Mouse (Mus musculus): ENCODE measurements around the gene Ntn5.
A peak's percentile ranks its signal among the peaks of the same experiment; 100 is the strongest.

Ntn5 gene

DNA sequence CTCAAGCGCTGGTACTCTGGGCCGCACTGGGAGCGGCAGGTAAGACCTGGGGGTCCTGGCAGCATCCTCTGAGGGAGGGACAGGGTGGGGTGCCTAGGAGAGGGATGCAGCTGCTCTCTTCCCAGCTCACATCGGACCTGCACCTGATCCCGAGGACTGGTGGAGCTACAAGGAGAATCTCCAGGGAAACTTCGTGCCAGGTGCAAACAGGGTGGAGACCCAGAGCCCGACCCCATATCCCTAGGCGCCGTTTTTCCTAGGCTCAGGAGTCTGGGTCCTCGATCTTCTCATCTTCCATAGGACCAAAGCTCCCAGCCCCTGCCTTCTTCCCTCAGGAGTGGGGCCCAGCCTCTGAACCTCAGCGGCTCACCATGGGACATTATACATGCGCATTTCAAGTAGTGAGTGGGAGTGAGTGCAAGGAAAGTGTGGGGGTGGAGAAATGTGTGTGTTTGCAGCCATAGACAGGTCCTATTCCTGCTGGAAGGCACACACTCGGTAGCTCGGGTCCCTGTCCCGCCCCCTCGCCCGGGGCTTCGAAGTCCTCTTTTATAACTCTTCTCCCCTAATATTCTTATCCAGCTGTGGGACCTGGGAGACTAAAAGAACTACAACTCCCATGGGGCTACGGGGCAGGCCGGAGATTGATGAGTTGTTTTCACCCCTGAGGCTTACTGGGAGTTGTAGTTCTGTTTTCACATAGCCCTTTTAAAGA lies 16.6 kb downstream of the Ntn5 start:
- DNase-seq, result peak; percentile 87

DNA sequence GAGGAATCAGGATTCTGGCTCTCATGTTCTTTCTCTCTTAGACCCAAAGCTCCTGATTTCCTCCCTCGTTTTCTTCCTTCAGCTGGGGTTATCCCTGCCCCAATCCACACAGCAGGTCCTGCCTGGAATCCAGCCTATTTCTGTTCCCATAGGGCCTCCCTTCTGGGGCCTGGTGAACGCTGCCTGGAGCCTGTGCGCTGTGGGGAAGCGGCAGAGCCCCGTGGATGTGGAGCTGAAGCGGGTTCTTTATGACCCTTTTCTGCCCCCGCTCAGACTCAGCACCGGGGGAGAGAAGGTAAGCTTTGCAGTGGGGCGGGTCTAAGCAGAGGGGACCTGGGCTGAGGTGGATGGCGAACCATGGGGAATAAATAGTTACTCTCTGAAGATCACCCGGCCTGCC lies 17.2 kb downstream of the Ntn5 start:
- DNase-seq, result no peak

DNA sequence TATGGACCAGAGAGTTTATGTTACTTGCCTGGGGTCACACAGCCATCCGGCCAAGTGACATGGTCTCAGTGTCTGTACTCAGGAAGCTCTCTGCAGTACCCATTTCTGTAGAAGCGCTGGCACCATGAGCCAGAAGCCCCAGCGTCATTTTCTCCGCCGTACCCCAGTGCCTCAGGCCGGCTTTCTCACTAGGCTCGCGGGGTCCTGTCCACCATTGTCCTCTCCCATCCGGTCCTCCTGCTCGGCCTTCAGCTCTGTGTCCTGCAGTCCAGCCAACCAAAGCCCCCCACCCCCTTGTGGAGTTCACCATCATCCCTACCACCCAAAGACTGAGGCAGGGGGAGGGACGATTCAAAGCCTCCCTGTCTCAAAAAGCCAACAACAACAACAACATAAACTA lies 17.8 kb downstream of the Ntn5 start:
- DNase-seq, result no peak

DNA sequence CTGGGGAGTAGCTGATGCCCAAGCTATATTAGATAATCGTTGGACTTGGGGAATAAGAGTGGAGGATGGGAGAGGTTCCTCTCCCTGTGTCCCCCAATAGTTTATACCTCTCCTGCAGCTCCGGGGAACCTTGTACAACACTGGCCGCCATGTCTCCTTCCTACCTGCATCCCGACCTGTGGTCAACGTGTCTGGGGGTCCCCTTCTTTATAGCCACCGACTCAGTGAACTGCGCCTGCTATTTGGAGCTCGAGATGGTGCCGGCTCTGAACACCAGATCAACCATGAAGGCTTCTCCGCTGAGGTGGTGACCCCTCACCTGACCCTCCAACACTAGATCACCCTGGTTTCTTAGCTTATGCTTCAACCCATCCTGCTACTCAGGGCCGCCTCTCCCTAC lies 18.5 kb downstream of the Ntn5 start:
- DNase-seq, result no peak

DNA sequence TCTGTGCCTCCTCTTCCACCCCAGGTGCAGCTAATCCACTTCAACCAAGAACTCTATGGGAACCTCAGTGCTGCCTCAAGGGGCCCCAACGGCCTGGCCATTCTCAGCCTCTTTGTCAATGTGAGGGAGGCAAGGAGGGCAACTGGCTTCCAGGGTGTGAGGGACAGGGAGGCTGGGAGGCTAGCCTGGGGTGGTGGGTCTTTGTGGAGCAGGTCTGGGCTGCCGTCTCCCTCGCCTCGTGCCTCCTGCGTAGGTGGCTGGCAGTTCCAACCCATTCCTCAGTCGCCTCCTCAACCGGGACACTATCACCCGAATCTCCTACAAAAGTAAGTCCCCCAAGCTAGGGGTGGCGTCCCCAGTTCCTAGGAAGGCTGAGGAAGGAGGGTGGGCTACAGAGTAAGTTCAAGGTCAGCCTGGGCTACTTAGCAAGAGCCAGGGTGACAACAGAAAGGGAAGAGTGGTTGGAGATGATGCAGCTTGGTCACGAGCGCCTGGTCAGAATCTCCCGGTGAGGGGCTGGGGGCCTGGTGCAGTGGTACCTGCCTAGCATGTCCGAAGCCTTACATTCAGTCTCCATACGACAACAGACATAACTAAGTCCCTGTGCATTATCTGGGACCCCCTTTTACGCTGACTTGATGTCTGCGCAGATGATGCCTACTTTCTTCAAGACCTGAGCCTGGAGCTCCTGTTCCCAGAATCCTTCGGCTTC lies 19.1 kb downstream of the Ntn5 start:
- DNase-seq, result no peak

DNA sequence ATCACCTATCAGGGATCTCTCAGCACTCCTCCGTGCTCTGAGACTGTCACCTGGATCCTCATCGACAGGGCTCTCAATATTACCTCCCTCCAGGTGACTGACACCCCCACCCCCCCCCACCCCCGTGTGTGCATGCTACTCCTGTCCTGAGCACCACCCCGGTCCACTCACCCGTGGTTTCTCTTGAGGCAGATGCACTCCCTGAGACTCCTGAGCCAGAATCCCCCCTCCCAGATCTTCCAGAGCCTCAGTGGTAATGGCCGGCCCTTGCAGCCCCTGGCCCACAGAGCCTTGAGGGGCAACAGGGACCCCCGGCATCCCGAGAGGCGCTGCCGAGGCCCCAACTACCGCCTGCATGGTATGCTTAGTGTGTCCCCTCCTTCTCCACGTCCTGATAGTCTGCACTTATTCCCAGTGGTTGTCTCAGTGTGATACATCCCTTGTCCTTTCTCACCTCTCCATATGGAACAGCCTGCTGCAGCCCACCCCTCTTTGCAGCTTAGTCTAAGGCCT lies 19.8 kb downstream of the Ntn5 start:
- DNase-seq, result no peak

DNA sequence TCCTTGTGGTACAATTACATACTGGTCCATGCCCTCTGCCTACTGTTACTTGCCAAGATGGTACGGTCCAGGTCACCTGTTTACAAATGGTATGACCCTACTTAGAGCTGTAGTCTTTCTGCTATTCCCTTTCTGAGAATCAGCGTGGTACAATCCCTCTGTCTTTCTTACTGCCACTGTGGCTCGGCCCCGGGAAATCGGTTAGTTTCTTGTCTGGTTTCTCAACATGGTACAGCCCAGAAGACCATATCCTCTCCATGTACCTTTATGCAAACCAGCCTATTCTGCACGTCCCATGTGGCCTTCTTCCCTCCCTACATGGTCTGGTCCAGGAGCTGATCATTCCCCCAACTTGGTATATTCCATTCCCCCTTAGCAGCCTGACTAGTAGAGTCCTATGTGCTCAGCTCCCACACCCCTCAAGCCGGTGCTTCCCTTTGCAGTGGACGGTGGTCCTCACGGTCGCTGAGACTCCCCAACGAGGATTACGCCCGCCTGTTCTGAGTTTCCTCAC lies 20.3 kb downstream of the Ntn5 start:
- DNase-seq, result peak; percentile 81

DNA sequence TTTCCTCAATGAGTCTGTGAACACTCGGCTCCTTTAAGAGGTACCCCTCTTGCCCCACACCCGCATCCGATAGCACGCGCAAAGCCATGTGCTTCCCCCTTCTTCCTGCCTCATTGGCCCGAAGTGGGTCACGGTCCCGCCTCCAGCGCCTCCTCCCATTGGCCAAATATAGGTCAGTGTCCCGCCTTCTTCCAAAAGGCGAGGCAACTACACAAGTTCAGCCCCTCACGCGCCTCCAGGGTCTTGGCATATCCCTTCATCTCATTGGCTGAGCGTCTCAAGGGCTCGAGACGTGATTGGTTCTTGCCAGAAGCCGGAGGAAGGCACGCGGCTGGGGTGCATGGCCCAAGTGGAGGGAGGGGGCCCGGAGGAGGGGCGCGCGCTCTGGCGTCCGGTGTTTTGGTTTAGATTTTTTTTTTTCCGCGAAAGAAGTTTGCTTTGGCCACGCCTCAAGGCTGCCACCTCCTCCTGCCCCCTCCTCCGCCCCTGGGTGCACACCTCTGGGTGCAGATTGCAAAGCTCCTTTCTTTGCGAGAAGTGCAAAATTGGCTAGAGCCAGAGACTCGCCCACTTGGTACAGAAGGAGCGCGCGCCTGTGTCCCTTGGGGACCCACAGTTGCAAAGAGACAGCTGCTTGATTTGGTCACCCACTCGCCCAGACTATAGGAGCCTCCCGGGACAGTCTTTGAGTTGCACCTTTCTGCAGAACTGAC lies 21.1 kb downstream of the Ntn5 start, which contains the start of gene Dbp:
Gene Dbp (plus strand): TSS at position 359 of the 713 bp plus-strand sequence.
- peak; percentile 99 for DNase-seq

DNA sequence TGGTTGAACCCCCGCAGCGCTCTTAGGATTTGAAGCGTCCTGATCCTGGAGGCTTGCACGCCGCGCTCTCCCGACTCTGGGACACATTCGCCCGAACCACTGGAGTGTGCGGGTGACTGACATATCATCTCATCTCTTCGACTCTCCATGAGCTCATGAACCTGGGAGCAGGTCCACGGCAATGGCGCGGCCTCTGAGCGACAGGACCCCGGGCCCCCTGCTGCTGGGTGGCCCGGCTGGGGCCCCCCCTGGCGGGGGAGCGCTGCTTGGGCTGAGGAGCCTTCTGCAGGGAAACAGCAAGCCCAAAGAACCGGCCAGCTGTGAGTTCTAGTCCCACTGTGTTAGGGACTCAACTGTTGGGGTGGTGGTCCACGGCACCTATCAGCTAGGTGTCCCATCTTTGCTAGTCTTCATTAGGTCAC lies 21.6 kb downstream of the Ntn5 start:
- peak; percentile 60 for DNase-seq

DNA sequence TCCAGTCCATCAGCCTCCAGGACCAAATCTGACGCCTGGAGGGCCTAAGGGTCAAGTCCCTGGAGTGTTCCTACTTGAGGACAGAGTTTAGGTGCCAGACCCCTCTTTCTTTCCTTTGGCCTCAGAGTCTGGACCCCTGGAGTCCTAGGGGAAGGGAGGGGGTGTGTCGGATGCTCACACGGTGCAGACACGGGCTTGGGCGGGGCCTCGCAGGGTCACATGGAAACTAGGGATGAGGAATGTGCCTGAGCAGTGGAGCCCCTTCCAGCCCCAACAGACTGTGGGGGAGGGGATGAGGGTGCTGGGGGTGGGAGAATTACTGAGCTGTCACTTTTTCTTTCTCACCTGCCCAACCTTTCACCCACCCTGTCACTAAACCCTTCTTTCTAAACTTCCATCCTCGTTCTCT lies 22.1 kb downstream of the Ntn5 start:
- peak; percentile 75 for DNase-seq

DNA sequence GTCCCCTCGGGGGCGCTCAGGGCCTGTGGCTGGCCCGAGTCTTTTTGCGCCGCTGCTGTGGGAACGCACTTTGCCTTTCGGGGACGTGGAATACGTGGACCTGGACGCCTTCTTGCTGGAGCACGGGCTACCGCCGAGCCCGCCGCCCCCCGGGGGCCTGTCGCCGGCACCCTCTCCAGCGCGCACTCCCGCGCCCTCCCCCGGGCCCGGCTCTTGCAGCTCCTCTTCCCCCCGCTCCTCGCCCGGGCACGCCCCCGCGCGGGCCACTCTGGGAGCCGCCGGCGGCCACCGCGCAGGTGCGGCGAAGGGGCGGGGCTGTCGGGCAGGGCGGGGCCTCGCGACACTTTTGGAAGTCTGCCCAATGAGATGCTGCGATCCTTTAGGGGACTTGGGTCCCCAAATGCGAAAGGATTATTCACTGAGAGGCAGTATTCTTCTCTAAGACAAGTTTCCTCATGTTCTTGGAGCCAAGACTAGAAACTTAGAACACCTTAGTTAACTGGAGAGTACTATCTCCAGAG lies 23.0 kb downstream of the Ntn5 start:
- DNase-seq, result peak; percentile 92

DNA sequence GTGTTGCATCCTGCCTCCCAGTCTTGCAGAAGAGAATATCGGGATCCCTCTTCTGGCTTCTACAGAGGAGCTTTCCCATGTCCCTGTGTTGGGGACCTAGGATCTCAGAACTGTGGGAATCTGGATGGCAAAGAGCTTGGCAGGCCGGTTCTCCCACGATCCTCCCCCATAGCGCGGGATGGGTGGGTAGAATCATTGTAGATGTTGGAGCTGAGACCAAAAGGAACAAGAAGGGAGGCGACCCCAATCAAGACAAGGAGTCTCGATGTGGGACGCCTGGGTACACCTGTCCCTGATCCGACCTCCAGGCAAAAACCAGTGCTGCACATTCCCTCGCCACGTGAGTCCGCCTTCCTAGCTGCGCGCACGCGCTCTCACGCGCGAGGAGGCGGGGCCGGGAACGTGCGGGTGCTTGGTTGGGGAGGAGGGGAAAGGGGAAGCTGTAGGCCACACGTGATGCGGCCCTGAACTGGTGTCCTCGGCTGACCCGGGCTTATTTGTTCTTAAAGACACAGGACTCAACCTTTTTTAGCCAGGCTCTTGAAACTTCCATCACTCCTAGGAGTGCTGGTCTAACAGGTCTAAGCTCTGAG lies 23.6 kb downstream of the Ntn5 start:
- DNase-seq, result peak; percentile 94

DNA sequence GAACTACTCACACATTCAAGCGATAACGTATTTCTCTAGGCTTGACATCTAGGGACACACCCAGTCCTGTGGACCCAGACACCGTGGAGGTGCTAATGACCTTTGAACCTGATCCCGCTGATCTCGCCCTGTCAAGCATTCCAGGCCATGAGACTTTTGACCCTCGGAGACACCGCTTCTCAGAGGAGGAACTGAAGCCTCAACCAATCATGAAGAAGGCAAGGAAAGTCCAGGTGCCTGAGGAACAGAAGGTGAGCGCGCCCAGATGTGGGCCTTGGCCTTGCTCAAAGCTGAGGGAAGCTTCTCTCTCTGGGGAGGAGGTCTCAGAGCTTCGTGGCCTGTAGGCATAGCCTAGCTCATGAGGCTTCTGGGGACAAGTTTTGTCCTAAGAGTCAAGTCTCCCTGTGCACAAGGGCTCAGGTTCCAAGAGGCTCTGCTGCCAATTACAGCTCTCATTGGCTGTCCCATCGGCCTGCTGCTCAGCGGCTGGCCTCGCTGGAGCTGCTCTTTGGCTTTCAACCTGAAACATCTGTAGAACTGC lies 24.5 kb downstream of the Ntn5 start:
- DNase-seq, result no peak

DNA sequence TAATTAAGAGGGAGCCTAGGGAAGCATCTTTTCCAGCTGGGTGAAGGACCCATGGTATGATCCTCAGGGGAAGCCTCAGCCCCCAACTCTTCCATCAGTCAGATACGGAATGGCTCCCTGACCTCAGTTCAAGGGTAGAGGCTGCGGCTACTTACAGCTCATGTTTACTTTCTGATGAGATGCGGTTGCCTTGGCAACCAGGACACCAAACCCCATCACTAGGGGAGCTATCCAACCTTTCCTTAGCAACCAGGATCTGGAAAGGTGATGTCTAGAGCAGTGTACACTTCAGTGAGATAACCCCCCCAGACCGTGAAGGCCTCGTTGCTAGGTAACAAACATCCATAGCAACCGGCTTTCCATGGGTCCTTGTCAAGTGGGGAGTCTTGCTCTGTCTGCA lies 25.2 kb downstream of the Ntn5 start:
- peak; percentile 68 for DNase-seq

DNA sequence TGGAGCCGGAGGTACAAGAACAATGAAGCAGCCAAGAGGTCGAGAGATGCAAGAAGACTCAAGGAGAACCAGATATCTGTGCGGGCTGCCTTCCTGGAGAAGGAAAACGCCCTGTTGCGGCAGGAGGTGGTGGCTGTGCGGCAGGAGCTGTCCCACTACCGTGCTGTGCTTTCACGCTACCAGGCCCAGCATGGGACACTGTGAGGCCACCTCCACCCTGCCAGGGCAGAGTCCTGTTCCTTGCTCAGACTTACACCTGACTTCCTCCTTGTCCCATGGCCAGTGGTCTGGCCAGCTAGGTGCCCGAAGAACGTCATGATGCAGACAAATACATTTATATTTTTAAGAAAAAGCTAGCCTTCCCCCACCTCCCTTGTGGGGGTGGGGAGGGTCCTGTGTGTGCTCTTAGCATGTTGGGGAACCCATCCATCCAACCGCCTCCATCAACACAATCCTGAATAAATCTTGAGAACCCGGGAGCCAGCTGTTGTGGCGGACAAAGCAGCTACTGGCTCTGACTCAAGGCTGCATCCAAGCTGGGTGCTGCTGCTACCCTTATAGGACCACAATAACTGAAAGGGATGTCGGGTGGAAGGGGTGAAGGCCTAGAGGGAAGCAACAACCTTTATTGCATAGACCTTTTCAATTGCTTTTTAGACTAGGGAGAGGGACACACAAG lies 26.0 kb downstream of the Ntn5 start:
- no peak for DNase-seq

DNA sequence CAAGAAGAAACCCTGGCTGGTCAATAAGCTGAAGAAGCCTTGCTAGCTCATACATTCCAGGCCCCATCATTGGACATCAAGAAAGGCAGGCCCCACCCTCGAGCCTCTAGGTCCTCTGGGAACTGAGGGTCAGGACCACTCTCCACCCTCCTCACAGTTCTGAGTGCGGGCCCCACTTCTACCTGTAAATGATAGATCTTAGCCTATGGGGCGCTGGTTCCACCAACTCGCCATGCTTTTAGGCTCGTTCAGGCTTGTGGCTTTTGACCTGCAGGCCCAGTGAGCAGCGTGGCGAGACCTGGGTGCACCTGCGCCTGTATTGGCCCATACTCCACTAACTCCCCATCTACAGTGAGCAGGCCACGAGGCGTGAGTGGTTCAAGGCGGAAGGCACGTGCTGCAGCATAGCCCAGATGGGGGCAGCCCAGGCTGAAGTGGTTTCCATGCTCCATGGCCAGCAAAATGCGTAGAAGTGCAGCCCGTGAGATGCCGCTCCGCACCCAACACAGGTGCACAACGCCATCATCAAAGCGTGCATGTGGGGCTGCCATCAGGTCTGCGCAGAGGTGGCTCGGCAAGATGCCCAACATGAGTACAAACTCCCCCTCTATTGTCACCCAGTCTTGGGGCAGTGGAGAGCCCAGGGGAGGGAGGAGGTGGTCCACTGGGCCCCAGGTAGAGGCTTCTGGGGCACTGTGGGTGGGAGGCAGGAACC lies 26.8 kb downstream of the Ntn5 start:
- no peak for DNase-seq

DNA sequence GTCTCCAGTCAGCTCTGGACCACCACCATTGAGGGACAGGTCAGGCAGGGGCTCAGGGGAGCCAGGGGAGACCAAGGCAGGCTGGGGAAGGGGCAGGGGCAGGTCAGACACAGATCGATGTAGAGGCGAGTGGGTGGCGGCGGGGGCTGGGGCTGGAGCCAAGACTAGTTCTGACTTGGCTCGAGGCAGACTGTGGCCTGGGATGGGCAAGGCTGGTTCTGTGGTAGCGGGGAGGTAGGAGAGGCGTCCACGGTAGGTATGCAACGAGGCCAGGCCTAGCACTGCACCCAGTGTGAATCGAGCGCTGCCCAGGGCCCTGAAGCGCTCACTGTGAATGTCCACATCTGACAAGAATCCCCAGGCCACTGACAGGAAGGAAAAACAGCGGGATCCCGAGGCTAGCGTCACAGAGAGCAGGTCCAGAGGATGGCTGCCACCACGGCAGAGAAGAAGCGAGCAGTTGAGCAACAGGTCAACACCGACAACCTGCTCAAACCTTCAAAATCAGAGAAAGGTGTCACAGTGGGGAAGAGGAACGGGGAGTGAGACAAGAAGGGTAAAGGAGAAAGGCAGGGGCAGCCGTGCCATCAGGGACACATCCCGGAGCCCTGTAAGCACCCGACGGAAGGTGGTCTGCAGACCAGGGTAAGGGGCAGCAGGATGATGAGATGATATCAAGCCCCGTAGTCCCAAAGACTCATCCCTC lies 27.6 kb downstream of the Ntn5 start:
- DNase-seq, result no peak

DNA sequence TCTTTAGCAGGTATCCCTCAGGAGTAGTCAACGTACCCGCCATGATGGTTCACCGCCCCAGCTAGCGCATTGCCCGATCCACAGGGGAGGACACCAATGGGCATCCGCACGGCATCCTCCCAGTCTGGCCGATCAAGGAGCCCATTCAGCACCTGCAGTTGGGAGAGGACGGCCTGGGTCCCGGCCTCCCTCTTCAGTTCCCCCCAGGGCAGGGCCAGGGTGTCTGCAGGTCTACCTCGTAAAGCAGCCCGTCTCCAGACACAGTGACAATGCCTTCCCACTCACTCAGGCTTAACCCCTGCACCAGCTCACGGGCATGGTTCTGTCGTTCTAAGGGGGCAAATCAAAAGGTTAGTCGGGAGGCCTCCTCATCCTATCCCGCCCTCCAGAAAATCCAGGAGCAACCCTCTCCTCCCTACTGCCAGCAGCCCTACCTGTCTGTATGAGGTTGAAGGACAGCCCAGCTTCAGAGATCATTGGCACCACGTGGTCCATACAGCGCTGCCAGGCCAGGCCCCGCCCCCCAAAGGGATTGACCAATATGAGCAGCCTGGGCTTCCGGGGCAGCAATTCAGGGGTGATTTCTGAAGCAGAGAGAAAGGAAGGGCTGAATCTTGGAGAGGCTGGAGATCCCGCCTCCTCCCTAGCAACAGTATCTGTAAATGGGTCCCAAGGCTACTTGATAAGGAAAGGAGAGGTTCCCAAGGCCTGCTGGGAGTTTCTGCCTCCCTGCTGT lies 28.4 kb downstream of the Ntn5 start:
- no peak for DNase-seq

DNA sequence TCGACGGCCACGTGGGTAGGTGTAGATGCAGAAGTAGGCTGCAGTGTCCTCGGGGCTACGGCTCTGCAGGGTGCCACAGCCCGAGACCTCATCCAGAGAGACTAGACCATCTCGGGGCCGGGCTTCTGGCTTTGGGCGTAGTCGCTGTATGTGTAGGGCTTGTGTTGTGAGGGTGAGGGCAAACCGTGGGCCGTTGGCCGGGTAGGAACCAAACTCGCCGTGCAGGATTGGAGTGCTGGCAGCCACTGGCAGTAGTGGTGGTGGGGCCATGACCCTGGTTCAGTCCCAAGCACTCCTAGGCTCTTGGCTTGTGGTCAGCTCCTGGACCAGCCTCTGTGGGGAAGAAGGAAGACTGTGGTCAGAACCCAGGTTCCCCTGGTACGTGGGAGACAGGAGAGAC lies 29.6 kb downstream of the Ntn5 start:
- no peak for DNase-seq
